Mouse (Mus musculus): ENCODE measurements around the gene Sema3g.

The Sema3g gene

GRCm38 (mm10) chr14:31217666-31218065 is at the start of gene Sema3g:
TSS of gene Sema3g (plus strand) at chr14:31217860.
- peak; percentile 74 to 78 for DNase-seq

GRCm38 (mm10) chr14:31168425-31168824 is 49.2 kb upstream of the Sema3g start, which contains the start of gene Stab1:
TSS of gene Stab1 (minus strand) at chr14:31168641.
- DNase-seq: no peak

- no peak for DNase-seq
These were observed 48.2 kb upstream of the Sema3g start for GRCm38 (mm10) chr14:31169508-31169907.

- DNase-seq: no peak
These were observed 46.7 kb upstream of the Sema3g start for GRCm38 (mm10) chr14:31170963-31171362.

GRCm38 (mm10) chr14:31171386-31171785 is 46.3 kb upstream of the Sema3g start:
- peak; percentile 69 to 79 for DNase-seq

GRCm38 (mm10) chr14:31171821-31172220 is 45.8 kb upstream of the Sema3g start:
- DNase-seq: no peak

GRCm38 (mm10) chr14:31172781-31173455 is 44.7 kb upstream of the Sema3g start:
- peak; percentile 63 to 66 for DNase-seq

- DNase-seq: no peak
These were observed 44.1 kb upstream of the Sema3g start for GRCm38 (mm10) chr14:31173537-31173936.

- no peak for DNase-seq
These were observed 40.4 kb upstream of the Sema3g start for GRCm38 (mm10) chr14:31177287-31177686.

- DNase-seq: no peak
These were observed 39.9 kb upstream of the Sema3g start for GRCm38 (mm10) chr14:31177715-31178114.

GRCm38 (mm10) chr14:31179677-31180365 is 37.8 kb upstream of the Sema3g start:
- no peak for DNase-seq

- DNase-seq: no peak
These were observed 36.1 kb upstream of the Sema3g start for GRCm38 (mm10) chr14:31181512-31181911.

GRCm38 (mm10) chr14:31182786-31183290 is 34.8 kb upstream of the Sema3g start:
- no peak for DNase-seq

GRCm38 (mm10) chr14:31183541-31183940 is 34.1 kb upstream of the Sema3g start:
- no peak for DNase-seq

GRCm38 (mm10) chr14:31184195-31184594 is 33.5 kb upstream of the Sema3g start:
- no peak for DNase-seq

- DNase-seq: peak in 1 of 2 experiments; percentile 35
These were observed 31.0 kb upstream of the Sema3g start for GRCm38 (mm10) chr14:31186656-31187055.

- DNase-seq: no peak
These were observed 28.9 kb upstream of the Sema3g start for GRCm38 (mm10) chr14:31188771-31189181.

GRCm38 (mm10) chr14:31189348-31189747 is 28.3 kb upstream of the Sema3g start:
- DNase-seq: no peak

GRCm38 (mm10) chr14:31191936-31192335 is 25.7 kb upstream of the Sema3g start:
- DNase-seq: peak in 1 of 2 experiments; percentile 40

GRCm38 (mm10) chr14:31193791-31194190 is 23.9 kb upstream of the Sema3g start:
- no peak for DNase-seq

- no peak for DNase-seq
These were observed 23.2 kb upstream of the Sema3g start for GRCm38 (mm10) chr14:31194441-31194840.

GRCm38 (mm10) chr14:31194891-31195513 is 22.7 kb upstream of the Sema3g start:
- peak; percentile 60 to 72 for DNase-seq

GRCm38 (mm10) chr14:31195521-31195920 is 22.1 kb upstream of the Sema3g start:
- DNase-seq: no peak

GRCm38 (mm10) chr14:31195968-31196367 is 21.7 kb upstream of the Sema3g start:
- DNase-seq: peak; percentile 57 to 63
